Mouse (Mus musculus) retina, embryonic 14.5 days (tissue): Measurements from ENCODE around the gene Them4.
A peak's percentile ranks its signal among the peaks of the same experiment; 100 is the strongest.

Source experiments
- DNase-seq: peaks from one replicate; pipeline ENCODE4 v3.0.0-alpha.2; 2015; ENCODE audit warnings: low spot score

Gene Them4

DNA sequence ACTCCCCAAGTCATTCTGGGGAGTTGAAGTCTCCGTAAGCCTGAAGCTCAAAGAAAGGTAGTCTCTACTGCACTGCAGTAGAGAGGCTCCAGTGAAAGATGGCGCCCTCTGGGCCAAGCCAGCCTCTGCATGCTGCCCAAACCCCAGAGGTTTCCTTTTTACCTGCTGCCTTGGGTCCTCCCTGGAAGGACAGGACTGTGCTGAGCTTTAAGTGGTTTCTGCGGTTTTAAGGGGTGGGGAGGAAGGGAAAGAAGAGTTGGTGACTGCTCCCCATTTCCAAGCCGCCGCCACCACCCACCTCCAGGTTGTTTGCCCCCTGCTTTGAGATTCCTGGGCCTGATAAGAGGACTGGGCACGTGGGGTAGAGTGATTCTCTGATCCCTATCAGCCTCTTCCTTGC lies 58.7 kb downstream of the Them4 start:
- no peak for DNase-seq

DNA sequence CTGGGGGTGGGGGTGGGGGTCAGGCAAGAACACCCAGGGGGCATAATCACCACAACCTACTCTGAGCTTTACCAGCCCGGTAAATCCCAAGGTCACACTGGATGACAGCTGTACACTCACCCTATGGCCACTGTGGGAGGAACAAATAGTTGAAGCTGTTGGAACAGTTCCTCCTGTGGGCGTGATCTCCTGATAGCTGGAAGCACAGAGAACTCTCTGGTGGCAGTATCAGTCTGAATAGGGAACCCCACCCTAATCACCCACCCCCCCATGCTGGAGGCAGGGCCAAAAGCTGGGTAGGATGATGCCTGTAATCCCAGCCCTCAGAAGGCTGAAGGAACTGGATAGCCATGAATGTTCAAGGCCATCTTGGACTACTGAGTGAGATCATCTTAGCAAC lies 59.8 kb downstream of the Them4 start:
- DNase-seq = no peak

DNA sequence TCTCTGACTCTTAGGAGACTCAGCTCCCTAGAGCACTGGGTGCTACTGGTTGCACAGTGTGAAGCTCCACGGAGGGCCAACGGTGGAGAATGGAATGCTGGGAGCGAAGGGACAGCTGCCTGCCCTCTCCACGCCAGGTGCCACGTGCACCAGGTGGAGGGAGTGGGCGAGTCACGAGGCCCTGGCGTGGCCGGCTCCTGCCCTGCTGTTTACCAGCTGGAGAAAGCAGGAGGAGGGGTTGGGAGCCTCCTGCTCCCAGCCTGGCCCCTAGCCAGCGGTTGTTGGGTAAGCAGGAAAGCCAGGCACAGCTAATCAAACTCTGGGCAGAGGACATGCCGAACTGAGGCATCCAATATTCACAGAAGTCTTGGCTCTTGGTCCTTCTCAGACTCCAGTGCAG lies 61.7 kb downstream of the Them4 start:
- peak; percentile 57 for DNase-seq

DNA sequence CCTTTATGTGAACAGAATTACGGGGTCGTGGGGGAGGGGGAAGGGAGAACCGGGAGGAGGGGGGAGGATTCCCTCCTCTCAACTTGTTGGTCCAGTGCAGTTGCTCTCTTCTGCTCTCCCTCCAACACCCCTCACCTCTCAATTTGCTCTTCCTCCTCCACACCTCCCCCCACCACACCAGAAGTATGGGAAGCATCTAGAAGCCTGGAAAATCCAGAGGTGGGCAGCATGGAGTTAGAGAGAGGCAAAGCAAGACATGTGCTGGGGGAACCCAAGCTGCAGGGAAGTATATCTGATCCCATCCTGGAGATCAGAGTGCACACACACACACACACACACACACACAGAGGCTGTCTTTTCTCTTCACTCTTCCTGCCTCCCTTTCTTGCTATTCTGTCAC lies 62.1 kb downstream of the Them4 start:
- no peak for DNase-seq

DNA sequence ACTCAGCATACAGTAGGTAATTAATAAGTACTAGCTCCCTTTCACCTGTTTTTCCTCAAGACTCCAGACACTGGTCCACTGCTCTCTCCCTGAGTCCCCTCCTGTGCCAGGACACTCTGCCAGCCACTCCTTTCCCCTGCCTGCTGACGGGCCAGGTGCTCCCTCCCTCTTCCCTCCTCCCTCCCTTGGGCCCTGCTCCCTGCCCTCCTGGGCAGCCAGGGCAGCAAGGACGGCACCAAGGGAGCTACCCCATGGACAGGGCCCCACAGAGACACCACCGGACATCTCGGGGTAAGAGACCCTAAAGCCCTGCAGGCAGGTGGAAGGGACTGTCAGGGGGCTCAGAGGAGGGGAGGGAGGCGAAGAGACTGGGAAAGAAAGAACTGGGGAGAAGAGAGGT lies 62.8 kb downstream of the Them4 start, which contains the start of gene Rorc:
TSS of gene Rorc (plus strand) at position 154 of the 400 bp plus-strand sequence.
- DNase-seq = no peak

DNA sequence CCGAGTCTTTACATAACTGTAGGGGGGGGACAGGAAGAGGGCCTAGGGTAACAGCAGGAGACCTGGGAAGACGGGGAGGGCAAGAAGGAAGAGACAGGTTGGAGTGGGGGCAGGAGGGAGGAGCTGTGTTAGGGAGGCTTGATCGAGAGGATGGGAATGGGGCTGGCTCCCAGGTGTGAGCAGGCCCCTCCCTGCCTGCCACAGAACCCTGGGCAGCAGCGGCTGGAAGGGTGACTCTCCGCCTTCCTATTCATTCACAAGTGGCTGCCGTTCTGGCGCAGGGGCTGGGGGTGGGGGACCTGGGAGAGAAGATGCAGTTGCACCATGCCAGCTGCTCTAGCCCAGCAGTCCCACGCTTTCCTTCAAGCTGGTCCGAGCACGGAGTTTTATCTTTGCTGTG lies 63.2 kb downstream of the Them4 start:
- peak; percentile 26 for DNase-seq

DNA sequence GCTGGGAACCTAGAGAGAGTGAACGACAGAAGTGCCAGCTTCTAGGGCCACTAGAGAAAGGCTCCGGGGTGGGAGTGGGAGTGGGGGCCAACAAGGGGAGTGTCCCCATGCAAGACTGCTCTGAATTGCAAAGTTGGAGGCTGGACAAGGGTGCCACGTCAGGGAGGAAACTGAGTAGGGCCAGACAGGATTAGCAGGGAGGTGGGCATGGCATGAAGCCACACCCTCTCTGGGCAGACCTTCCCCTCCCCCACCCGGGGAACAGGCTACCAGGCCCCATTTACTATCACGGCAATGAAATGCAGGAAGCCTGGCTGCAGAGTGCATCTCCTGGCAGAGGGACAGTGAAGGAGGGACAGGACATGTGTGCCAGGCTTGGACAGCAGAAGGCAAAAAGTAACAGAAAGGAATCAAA lies 63.7 kb downstream of the Them4 start:
- peak; percentile 36 for DNase-seq

DNA sequence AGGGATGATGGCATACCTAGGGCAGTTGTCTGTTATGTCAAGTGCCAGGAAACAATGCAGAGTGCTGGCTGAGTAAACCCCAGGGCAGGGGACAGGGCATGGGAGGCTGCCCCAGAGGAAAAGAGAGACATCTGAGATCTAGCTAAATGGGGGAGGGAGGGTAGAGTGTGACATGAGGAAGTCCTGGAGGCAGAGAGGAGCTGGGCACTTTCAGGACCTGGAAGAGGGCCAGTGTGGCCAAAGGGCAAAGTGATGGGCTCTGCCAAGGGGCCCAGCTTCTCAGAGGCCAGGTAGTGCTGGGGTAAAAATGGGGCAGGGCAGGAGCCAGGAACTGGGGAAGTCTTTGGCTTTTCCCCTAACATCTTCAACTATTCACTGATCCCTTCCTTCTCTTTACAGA lies 64.7 kb downstream of the Them4 start:
- no peak for DNase-seq

DNA sequence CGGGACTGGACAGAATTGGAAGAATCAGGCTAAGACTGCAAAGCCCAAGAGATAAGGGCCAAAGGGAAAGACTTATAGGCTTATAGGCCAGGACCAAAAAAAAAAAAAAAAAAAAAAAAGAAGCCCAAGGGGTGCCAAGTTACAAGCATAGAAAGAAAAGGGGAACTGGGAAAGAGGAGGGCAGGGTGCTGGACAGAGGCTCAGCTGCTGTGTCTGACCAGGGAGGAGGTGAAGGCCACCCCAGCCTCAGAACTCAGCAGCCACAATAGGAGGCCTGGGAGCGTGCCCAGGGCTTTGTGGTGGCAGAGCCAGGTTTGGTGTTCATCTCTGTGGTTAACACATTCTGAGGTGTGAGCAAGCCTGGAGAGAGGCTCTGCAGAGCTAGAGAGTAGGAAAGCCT lies 65.3 kb downstream of the Them4 start:
- no peak for DNase-seq

DNA sequence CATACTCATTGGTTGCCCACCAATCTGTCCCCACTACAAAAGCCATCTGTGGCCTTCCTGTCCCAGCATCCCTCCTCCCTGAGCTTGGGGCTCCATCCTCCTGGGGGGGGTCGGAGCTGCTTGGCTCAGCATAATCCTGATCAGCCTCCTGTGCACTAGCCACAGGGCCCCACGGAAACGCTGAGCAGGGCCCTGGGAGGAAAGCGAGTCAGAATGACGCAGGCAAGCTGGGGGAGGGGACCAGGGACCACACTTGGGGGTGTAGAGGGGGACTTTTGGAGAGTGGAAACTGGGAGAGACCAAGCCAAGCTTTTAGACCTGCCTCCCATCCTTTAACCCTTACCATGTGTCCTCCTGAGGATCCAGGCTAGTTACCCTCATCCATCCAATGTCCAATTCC lies 66.0 kb downstream of the Them4 start:
- no peak for DNase-seq

DNA sequence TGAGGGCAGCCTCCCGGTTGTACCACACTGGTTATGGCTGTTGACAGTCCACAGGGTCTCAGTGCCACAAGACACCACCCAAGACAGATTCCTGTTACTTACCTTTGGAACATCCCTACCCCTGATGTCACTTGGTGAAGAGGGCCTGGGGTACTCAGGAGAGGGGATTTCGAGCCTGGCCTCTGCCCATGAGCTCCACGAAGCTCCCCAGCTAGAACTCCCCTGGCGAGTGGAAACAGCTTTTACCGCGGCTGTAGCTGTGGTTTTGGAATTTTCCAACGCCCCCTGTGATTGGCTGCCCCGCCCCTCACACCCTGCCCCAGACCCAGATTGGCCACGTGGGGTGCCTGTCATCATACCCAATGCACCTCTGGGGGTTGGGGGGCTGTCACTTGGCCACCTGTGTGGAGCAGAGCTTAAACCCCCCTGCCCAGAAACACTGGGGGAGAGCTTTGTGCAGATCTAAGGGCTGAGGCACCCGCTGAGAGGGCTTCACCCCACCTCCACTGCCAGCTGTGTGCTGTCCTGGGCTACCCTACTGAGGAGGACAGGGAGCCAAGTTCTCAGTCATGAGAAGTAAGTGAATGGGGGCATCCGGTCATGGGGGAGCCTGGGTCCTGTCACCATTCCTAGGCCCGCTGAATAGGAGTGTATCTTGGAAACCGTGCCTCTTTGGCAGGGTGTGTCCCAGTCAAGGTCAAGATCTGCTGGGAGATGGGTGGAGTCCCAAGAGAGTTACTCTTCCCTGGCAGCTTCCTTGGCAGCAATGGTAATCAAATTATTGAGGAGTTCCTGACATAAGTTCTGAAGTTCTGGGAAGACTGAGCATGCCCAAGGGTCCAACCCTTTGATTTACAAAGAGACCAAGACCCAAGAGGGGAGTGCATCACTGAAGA lies 67.4 kb downstream of the Them4 start:
- no peak for DNase-seq

DNA sequence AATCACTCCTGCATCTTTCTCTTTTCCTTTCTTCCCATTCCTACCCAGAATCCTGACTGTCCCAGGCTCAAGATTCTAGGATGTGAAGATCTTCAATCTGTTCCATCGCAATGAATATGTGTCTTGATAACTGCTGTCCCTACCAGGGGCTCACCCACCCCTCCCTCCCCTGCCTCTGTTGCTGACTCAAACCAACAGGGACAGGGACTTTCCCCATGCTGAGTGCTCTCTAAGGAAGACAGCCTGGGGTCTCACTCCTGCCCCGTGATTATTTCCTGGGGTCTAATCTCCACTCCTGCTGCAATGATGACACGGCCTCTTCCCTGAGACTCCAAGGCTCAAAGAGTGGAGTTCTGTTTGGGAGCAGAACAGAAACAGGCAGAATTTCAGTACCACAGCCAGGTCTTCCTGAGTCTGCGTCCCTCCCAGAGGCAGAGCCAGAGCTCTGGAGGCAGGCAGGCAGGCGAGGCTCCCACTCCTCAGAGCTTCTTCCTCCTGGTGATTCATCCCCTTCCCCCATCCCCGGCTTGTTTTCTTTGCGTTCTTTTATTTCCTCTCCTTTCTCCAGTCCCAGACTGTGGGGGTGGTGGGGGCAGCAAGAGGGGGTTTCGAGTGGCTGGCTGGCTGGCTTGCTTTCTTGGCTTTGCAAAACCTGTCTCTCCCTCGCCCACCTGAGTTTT lies 70.1 kb downstream of the Them4 start:
- DNase-seq = no peak
